Mouse (Mus musculus) testis, postnatal 14 days (tissue): ENCODE results near the gene Spdye4a.

Experiments used
- DNase-seq: peaks from one replicate; pipeline ENCODE4 v3.0.0; 2021; ENCODE audit warnings: low spot score

The Spdye4a gene

GRCm38 (mm10) chr5:143226790-143227189, at the start of gene Spdye4a:
Spdye4a (minus strand) TSS chr5:143226890.
- DNase-seq, result no peak

- DNase-seq, result no peak
Observed at GRCm38 (mm10) chr5:143275761-143276160, 49.1 kb upstream of the Spdye4a start.

- no peak for DNase-seq
Observed at GRCm38 (mm10) chr5:143272540-143273330, 46.0 kb upstream of the Spdye4a start.

- no peak for DNase-seq
Observed at GRCm38 (mm10) chr5:143272108-143272507, 45.4 kb upstream of the Spdye4a start.

GRCm38 (mm10) chr5:143271642-143272041, 45.0 kb upstream of the Spdye4a start:
- DNase-seq, result no peak

- no peak for DNase-seq
Observed at GRCm38 (mm10) chr5:143270151-143270519, 43.4 kb upstream of the Spdye4a start.

GRCm38 (mm10) chr5:143269363-143270150, 42.9 kb upstream of the Spdye4a start, which contains the start of gene Zfp316:
Zfp316 (minus strand) TSS chr5:143270022.
- DNase-seq, result peak; percentile 64

GRCm38 (mm10) chr5:143268985-143269362, 42.3 kb upstream of the Spdye4a start:
- no peak for DNase-seq

GRCm38 (mm10) chr5:143266794-143267193, 40.1 kb upstream of the Spdye4a start:
- no peak for DNase-seq

- DNase-seq, result no peak
Observed at GRCm38 (mm10) chr5:143265409-143265808, 38.7 kb upstream of the Spdye4a start.

GRCm38 (mm10) chr5:143264689-143265088, 38.0 kb upstream of the Spdye4a start:
- DNase-seq, result peak; percentile 32

GRCm38 (mm10) chr5:143261636-143262035, 34.9 kb upstream of the Spdye4a start:
- DNase-seq, result no peak

GRCm38 (mm10) chr5:143255802-143256201, 29.1 kb upstream of the Spdye4a start:
- no peak for DNase-seq

GRCm38 (mm10) chr5:143255131-143255519, 28.4 kb upstream of the Spdye4a start:
- no peak for DNase-seq

- no peak for DNase-seq
Observed at GRCm38 (mm10) chr5:143254487-143255130, 27.9 kb upstream of the Spdye4a start.

- peak; percentile 24 for DNase-seq
Observed at GRCm38 (mm10) chr5:143253881-143254486, 27.3 kb upstream of the Spdye4a start.

- peak; percentile 46 for DNase-seq
Observed at GRCm38 (mm10) chr5:143253186-143253880, 26.6 kb upstream of the Spdye4a start.

GRCm38 (mm10) chr5:143252791-143253185, 26.1 kb upstream of the Spdye4a start:
- no peak for DNase-seq

GRCm38 (mm10) chr5:143252039-143252438, 25.3 kb upstream of the Spdye4a start:
- DNase-seq, result no peak

GRCm38 (mm10) chr5:143244926-143245325, 18.2 kb upstream of the Spdye4a start:
- no peak for DNase-seq

GRCm38 (mm10) chr5:143236036-143236435, 9.3 kb upstream of the Spdye4a start:
- no peak for DNase-seq
